Mouse (Mus musculus) CD4-positive helper T cell, adult 2 months (primary cell): ENCODE measurements around the gene Tex9.

ENCODE experiments used
- DNase-seq: peaks from one replicate; pipeline ENCODE4 v3.0.0-alpha.2; 2012; ENCODE audit warnings: low read depth, missing footprints, low spot score

Tex9 gene

DNA sequence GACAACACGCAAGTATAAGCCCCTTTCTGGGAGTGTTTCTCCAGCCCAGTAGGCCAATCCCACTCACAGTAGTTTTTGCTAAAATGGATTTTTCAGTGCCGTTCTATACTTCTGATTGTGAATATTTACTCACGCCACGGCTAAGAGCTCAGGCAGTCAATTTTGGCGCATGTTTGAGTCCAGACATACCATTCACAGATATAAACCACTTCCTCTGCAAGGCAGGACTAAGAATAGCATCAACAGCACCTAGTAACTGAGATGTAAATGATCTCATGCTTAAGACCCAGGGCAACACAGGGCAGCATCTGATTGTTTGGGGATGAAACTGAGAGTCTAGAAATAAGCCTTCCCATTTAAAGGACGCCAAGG is at the start of gene Tex9:
Tex9 (minus strand) TSS at position 19 of the 372 bp plus-strand sequence.
- peak; percentile 53 for DNase-seq

DNA sequence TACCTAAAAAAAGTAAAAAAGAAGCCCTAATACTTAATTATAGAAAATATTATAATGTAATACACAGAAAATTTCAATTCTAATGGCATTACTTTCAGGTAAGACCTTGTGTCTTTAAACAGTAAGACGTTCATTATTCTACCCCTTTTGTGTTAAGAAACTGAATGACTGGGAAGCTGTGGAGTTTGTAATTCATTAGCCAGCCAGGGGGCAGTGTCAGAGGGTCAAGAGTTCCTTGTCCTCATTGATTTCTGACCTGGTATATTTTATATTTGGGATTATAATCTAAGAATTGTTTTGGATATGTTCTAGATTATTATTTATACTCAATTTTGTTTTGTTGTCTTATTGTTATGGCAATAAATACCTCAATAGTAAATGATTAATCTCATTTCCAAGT is 45.1 kb upstream of the Tex9 start:
- DNase-seq: no peak

DNA sequence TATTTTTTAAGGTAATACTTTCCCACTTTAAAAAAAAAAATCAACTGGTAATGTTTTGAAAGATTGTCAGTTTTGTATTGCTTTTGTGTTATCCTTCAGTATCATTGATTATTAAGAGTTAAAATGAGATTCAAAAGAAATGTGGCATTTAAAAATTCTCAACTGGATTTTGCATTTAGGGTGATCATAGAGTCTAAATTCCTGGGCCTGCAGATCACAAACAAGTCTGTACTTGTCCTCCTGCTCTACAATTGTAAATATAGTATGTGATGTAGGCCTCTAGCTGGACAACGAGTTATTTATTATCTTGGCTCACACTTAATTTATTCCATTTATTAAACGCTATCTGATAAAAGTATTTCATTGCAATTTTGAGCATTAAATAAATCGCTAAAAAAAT is 43.4 kb upstream of the Tex9 start:
- no peak for DNase-seq

DNA sequence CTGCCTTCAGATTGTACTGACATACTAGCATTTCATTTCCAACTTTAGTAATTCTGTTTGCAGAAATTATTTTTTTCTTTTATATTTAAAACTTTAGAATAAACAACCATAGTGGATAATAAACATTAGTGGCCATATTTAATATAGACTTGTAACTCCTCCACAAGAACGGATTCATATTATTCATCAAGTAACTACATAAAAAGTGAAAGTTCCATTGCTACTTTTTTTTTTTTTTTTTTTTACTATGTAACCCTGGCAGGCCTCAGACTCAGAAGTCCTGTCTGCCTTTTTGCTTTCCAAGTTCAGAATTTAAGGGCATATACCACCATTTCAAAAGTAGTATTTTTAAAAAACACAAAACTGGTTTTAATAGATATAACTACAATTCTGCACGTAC is 43.0 kb upstream of the Tex9 start:
- DNase-seq: no peak

DNA sequence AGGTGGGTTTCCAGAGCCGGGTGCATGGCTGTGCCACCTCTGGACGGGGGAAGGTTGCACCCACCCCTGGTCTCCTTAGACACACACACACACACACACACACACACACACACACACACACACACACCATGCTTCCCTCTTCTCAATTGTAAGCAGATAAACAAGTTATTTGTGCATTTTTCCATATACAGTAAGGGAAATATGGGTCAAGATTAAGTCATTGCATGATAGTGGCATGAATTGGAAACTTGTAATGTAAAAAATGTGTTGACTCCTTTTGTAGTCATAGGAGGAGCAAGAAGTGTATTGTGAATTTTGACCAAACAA is 41.0 kb upstream of the Tex9 start:
- DNase-seq: no peak

DNA sequence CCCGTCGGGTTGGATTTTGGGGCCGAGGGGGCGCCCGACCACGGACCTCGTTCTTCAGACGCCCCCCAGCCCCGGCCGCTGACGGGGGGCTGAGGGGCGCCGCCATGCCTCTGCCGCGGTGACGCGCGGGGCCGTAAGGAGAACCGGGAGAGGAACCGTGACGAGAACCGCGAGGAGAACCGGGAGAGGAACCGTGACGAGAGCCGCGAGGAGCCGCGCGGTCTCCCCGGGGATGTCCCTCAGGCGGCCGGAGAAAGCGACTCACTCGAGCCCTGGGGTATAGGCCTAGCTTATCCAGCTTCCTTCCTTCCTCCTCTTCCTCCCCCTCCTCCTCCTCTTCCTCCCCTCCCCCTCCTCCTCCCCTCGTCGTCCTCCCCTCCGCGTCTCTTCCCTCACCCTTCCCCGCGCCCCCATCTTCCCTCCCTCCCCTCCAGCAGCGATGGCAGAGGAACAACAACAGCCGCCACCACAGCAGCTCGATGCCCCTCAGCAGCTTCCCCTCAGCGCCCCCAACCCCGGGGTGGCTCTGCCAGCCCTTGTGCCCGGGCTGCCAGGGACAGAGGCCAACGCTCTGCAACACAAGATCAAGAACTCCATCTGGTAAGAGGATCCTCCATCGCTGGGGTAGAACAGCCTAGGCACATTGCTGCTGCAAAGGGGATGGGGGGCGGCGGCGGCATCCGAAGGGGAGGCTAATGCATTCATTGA is 40.5 kb upstream of the Tex9 start:
- DNase-seq: peak; percentile 71

DNA sequence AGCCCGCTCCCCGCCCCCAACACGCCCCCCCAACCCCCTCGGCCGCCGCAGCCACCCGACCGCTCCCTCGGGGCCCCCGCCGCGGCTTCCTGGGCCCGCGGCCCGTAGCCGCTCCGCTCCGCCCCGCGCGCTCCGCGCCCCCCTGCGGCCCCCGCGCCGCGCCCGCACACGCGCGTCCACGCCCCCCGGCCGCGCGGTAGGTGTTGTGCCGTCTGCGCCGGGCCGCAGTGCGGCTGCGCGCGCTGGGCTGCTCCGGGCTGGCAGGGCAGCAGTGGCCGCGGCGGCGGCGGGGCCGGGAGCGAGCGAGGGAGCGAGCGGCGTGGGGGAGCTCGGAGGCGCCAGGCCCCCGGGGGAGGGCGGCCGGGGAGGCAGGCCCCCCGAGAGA is 40.0 kb upstream of the Tex9 start, which contains the start of gene Rfx7:
Rfx7 (plus strand) TSS at position 245 of the 385 bp plus-strand sequence.
- peak; percentile 88 for DNase-seq

DNA sequence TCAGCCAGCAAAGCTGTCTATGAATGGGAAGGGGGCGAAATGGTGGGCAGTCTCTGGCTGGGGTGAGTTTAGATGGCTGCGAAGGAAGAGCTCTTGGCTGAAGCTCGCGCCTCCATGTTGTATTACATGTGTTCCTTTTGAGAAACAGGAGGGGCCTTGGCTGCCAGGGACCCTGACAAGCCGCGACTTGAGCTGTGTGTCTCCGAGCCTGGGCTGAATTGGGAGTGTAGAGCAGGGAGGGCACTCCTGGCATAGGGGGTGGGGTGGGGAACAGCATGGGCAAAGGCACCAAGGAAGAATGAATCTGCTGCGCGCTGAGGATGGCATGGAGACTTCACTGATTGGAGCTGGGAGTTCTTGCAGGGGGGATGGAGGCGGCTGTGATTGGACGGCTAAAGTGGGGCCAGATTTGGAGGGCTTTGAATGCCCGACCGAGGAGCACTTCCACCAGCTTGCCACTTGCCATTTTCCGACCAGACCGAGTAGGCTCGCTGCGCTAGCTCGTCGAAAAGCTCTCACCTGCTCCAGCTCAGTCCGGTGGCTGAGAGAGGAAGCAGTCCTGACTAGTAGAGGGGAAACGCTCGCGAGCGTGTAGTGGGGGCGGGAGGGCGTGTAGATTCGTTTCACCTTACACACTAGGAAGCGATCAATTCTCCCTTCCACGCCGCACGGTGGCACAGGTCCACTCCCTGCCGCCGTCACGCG is 39.4 kb upstream of the Tex9 start:
- DNase-seq: peak; percentile 88

DNA sequence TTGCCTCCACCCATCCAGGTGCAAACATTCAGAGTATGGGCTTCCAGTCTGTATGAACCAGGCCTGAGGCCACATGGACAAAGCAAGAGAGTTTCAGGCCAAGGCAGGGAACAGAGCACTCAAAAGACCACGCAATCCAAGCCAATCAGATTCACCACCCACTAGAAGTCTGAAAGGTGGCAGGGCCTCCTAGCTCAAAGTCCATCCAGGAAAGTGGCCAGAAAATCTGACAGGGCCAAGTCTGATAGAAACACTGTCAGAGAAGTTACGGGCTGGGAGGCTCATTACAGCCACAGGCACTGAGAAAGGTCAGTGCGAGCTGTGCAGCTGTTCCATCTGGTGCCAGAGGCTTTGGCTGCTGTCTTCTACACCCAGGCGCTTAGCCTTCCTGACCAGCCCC is 38.8 kb upstream of the Tex9 start:
- no peak for DNase-seq

DNA sequence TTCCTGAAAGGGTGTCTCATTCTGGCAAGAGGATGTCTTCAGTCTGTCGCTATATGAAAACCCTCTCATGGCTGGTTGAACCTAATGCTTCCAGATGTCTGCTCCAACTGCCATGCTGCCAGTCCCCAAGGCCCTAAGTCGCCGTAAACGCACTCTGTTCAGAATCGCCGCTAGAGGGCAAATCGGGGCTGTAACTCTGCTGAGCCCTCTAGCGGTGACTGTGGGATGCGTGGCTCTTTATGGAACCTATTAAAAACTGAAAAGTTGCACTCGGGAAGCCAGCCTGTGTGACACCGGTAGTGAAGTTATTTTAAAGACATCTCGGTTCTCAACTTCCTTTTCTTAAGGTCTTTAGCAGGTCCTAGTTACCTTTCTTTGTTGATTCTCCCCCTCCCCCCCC is 38.2 kb upstream of the Tex9 start:
- DNase-seq: peak; percentile 95

DNA sequence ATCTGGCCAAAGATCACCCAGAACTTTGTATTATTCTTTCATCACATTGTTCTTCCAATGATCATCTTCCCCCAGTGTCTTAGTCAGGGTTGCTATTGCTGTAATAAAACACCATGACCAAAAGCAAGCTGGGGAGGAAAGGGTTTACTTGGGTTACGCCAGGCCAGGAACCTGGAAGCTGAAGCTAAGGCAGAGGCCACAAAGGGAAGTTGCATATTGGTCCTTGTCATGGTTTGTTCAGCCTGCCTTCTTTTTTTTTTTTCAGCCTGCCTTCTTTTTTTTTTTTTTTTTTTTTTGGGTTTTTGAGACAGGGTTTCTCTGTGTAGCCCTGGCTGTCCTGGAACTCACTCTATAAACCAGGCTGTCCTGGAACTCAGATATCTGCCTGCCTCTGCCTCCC is 34.1 kb upstream of the Tex9 start:
- no peak for DNase-seq

DNA sequence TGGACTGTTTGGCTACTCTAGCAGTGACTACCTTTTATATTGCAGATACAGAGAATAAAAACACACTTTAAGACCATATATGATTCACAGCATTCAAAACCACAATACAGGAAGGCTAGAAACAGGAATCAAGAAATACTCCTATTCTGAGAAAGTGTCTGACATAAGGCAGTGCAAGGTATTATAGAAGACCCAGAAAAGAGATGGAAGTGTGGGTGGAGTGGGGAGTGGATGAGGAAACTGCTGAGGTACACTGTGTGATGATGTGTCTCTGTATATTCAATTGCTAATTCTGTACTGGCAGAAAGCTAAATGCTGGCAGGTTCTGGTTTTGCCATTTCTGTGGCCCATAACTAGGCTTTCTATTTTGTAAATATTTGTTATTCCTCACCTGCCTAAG is 28.8 kb upstream of the Tex9 start:
- DNase-seq: no peak

DNA sequence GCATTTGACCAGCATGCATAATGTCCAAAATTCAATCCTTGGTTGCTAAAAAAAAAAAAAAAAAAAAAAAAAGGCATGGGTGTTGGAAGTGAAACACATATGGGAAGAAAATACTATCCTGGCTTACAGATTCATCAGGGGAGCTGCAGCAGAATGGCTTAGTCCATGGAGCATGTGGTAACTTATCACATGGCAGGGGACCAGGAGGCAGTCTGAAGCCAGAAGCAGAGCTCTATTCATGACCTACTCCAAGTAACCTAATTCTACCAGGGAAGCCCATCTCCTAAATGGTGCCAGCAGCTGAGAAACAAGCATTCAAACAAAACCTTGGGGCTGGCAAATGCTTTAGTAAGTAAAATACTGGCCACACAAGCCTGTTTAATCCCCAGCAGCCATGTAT is 27.2 kb upstream of the Tex9 start:
- no peak for DNase-seq

DNA sequence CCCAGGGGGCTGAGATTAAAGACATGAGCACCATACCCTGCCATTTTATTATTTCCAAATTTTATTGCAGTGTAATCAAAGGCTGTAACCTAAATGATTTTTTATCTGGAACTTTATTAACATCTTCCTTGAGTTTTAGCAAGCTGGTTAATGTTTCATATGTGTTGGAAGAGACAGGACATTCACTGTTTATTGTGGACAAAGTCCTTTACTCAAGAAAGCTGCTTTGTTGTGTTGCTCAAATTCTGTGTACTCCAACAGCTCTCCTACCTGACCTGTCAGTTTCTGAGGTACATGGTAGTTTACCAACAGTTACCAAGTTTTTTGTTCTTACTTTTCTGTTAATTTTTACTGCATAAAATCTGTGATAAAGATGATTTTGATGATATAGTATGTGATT is 23.4 kb upstream of the Tex9 start:
- no peak for DNase-seq

DNA sequence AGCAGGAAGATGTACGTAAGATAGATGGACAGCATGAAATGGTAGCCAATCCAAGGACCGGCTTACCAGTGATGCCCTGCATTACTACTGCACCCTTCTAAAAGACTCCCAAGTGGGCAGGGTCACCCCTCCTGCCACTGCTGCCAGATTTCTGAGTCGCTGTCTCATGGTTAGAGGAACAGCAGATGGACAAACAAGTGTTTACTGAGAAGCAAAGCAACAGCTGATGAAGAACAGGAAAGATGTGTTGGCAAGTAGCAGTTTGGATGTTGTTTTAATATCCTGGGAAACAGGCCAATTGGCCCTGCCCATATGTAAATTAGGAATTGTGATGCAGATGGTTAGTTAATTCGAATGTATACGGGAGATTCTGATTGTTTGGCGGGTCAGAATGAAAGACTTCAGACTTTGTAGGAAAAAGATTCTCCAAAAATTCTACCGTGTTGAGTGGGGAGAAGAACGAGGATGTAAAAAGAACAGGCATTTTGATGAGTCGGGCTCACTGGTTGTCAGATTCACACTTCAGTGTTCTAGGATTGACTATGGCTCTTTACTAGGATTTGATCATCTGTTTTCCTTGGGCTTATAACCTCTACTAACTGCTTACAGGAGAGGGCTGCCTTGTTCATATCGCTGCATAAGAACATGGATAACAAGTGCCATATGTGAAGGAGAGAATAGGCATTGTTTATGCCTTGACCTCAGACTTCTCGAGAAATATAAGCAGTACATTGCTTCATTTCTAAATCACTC is 20.4 kb upstream of the Tex9 start:
- no peak for DNase-seq

DNA sequence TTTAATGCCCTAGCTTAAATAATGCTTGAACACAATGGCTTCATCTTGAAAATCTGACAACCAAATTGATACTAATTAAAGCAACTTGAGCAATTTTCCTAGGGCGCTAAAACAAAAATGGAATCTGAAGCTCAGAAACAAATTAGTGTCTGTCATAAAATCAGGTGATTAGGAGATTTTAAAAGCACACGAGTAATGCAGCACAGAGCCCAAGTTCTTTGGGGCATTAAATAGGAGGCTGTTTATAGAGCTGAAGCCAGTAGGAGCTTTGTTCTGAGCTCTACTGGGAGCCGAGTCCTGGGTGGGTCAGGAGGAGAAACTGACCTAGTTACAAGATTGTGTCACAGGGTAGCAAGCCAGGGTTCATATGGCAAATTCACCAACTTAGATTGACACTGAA is 5.2 kb upstream of the Tex9 start:
- DNase-seq: no peak

DNA sequence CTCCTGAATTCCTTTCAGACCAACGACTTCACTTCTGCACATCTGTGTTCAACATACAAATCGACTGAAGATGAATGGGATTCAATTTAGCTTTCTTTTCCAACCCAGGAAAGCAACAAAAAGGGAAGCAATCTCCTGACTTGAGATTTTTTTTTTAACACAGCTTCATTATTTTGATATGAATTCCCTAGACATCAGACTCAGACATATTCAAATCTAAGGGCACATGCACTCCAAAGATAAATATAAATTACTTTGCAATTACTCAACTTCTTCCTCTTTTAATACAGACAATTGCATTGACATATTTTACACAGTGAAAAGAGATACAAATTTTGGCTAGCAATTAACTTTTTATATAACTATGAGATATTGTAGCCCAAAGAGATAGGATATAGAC is 4.7 kb upstream of the Tex9 start:
- no peak for DNase-seq

DNA sequence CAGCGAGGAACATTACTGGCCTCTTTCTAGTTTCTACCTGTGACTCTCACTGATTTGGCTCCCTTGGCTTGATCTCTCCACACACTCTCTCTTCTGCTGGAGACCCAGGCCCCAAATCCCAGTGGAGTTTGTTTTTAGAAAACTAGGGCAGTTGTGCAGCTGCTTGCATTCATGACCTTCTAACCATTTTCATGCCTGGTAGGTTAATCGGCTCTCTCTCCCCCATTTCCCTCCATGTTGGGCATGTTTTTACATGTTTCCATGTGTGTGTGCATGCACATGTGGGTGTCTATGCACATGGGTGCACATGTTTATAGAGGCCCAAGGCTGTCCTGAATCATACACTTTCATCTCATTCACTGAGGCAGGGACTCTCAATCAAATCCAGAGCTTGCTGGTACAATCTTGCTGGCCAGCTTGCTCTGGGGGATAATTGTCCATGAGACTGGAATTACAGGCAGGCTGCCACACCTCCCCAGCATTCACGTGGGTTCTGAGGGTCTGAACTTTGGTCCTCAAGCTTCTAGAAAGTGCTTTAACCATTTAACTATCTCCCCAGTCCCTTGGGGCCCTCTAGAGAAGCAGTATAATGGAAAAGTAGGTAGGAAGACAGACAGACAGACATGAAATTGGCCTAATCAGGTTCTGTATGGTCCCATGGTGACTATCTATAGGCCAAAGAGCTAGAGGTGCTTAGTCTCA is 2.1 kb upstream of the Tex9 start:
- no peak for DNase-seq

DNA sequence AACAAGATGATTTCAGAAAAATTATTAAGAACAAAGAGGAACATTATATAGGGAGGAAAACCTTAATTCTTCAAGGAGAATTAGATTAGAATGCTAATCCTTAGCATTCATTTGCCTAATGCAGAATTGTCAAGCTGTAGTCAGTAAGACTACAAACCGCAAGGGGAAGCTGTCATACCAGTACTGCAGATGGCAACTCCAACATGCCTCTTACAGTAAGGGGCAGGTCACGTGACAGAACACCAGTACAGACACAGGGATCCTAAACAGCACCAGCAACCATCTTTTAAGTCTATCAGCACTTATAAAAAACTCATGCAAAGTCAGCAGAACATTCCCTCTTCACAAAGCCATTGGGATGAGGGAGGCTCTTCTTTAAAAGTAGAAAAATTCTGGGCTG is 1.5 kb upstream of the Tex9 start:
- peak; percentile 65 for DNase-seq

DNA sequence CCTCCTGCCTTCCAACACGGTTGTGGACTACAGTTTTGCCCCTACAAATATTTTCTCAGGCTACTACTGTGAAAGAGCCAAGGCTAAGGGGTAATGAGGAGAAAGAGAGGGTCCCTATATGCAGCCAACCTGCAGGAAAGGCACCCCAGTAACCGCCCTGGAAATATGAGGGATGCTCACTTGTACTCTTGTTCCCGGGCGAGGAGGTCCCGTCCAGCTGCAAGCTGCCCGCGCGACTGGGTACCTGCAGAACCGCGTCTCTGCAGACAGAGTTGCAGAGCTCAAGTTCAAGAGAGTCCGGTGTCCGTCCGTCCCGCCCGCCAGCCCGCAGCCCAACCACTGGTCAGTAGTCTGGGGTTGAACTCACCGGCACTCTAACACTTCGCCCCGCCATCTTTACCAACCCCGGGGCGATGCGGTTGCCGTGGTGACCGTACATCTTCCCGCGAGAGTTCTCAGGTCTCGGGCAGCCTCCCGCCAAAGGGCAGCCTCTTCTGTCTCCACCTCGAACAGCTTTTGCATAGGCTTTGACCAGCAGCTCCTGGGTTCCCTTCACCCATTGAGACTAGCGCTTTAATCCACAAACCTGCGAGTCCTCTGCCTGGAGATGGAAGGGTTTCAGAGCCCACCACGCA is 336 bp downstream of the Tex9 start:
- DNase-seq: peak; percentile 88

DNA sequence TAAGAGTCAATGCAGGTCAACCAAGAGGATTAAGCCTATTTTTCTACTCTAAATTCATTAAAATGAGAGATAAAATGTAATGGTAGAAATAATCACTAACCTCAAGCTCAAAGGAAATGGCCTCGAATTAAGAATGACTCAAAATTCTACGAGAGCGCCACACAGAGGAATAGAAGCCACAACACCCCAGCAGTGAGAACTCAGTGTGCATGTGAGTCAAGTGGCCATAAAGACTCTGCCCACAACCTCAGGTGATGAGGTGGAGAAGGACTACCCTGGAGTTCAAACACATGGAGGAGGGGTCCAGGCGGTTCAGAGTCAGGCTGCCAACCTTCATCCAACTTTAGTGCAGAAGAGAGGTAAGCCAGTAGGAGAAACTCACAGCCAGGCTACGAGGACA is 2.9 kb downstream of the Tex9 start:
- no peak for DNase-seq

DNA sequence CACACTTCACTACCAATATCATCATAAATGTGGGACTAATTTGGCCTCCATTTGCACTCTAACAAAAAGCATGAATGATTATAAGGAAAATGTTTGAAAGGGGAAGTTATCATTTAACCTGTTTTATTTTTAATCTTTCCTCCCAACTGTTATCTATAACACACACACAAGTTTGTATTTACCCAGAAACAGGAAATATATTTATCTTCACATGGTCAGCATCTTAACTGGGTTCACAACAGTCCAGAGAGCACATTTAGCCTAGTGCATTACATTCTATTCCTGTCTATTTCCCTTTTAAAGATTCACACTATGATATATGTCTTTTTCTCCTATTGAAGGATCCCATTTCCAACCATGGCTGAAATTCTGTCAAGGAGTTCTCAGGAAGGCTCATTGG is 3.5 kb downstream of the Tex9 start:
- no peak for DNase-seq
